Mouse (Mus musculus) retina, adult 2 months (tissue): ENCODE data around the gene Cdk5rap3.

ENCODE experiments used
- DNase-seq: peaks from one replicate; pipeline ENCODE4 v3.0.0-alpha.2; 2012; ENCODE audit warnings: low read depth, low spot score

Cdk5rap3 gene

GRCm38 (mm10) chr11:96895886-96896285 is 20.4 kb downstream of the Cdk5rap3 start:
- DNase-seq: no peak

GRCm38 (mm10) chr11:96893203-96893842 is 23.0 kb downstream of the Cdk5rap3 start:
- no peak for DNase-seq

GRCm38 (mm10) chr11:96891784-96892527 is 24.3 kb downstream of the Cdk5rap3 start:
- no peak for DNase-seq

- DNase-seq: no peak
Measured at GRCm38 (mm10) chr11:96886942-96887546, 29.3 kb downstream of the Cdk5rap3 start.

GRCm38 (mm10) chr11:96885901-96886340 is 30.4 kb downstream of the Cdk5rap3 start:
- DNase-seq: no peak

- no peak for DNase-seq
Measured at GRCm38 (mm10) chr11:96880296-96880695, 36.0 kb downstream of the Cdk5rap3 start.

- no peak for DNase-seq
Measured at GRCm38 (mm10) chr11:96879359-96879758, 36.9 kb downstream of the Cdk5rap3 start.

GRCm38 (mm10) chr11:96878715-96879114 is 37.6 kb downstream of the Cdk5rap3 start:
- no peak for DNase-seq

GRCm38 (mm10) chr11:96877071-96877470 is 39.2 kb downstream of the Cdk5rap3 start:
- DNase-seq: no peak

GRCm38 (mm10) chr11:96876300-96877040 is 39.8 kb downstream of the Cdk5rap3 start:
- DNase-seq: no peak

GRCm38 (mm10) chr11:96875745-96876144 is 40.6 kb downstream of the Cdk5rap3 start:
- DNase-seq: peak; percentile 69

GRCm38 (mm10) chr11:96875270-96875669 is 41.0 kb downstream of the Cdk5rap3 start:
- DNase-seq: no peak

- no peak for DNase-seq
Measured at GRCm38 (mm10) chr11:96873601-96874140, 42.6 kb downstream of the Cdk5rap3 start.

GRCm38 (mm10) chr11:96872441-96873379 is 43.6 kb downstream of the Cdk5rap3 start:
- peak; percentile 60 for DNase-seq

GRCm38 (mm10) chr11:96867149-96867548 is 49.1 kb downstream of the Cdk5rap3 start:
- no peak for DNase-seq

GRCm38 (mm10) chr11:96863206-96863995 is 52.9 kb downstream of the Cdk5rap3 start:
- DNase-seq: no peak

- no peak for DNase-seq
Measured at GRCm38 (mm10) chr11:96862534-96862933, 53.8 kb downstream of the Cdk5rap3 start.

- DNase-seq: peak; percentile 89
Measured at GRCm38 (mm10) chr11:96861878-96862289, 54.4 kb downstream of the Cdk5rap3 start.

- DNase-seq: no peak
Measured at GRCm38 (mm10) chr11:96861446-96861845, 54.9 kb downstream of the Cdk5rap3 start.

- DNase-seq: no peak
Measured at GRCm38 (mm10) chr11:96860564-96860963, 55.7 kb downstream of the Cdk5rap3 start.
